Mouse (Mus musculus) left cerebral cortex, postnatal 25 days (tissue): ENCODE data around the gene Denr. TPM values are rescaled to one million over a fixed set of nuclear protein-coding genes. Genes with fewer than 3 reads are reported as not detected.

Experiments used
- DNase-seq, 2 experiments: peaks; one replicate each; pipeline ENCODE4 v3.0.0; 2022; ENCODE audit warnings: low spot score in 2 of 2, mixed read lengths in 1 of 2
- intact Hi-C: fragments of 180-260 bp; cut with DNase I; formaldehyde crosslinking; loops from one replicate; pipeline ENCODE4 v1.15.1; 2025
- total RNA-seq, 2 experiments: library from RNA; stranded (reverse); gene quantifications; 2 replicates each; pipeline ENCODE4 v1.2.3; 2021

Denr gene
- total RNA-seq, 2 experiments from 2014 or later, result 64.4 to 73.6 TPM

GRCm38 (mm10) chr5:123961046-123961445 lies 54.1 kb downstream of the Denr start:
- DNase-seq, result no peak
- intact Hi-C loops, result no loop called here

GRCm38 (mm10) chr5:123964208-123964607 lies 57.2 kb downstream of the Denr start:
- DNase-seq, result no peak
- intact Hi-C loops, result no loop called here

GRCm38 (mm10) chr5:123966759-123967158 lies 59.8 kb downstream of the Denr start:
- intact Hi-C loops, result no loop called here
- DNase-seq, result no peak

GRCm38 (mm10) chr5:123968468-123968867 lies 61.5 kb downstream of the Denr start:
- intact Hi-C loops, result no loop called here
- DNase-seq, result no peak

GRCm38 (mm10) chr5:123969216-123969615 lies 62.2 kb downstream of the Denr start:
- DNase-seq, result no peak
- intact Hi-C loops, result no loop called here

DNA sequence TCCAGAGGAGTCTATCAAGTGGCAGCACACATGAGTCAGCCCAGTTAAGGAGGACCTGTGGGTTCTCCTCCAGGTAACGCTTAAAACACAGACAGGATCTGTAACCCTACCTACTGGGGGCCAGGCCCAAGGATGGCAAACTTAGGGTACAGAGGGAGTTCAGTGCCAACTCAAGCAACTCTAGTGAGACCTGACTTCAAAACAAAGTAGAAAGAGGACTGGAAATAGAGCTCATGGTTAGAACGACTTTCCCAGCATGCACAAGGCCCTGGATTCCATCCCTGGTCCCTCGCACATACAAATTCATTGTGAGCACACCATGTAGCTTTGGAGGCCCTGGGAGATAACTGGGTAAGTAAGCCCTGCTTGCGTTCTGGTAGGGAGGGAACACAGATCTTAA lies 63.6 kb downstream of the Denr start:
- no peak for DNase-seq
- intact Hi-C loops, result no loop called here

GRCm38 (mm10) chr5:123972453-123972852 lies 65.5 kb downstream of the Denr start:
- intact Hi-C loops, result loop anchor here (2.0 kb wide), 1 partner anchor 20 kb away; no protein-coding TSS in a partner anchor
- no peak for DNase-seq

- DNase-seq, result peak; percentile 70 to 76
- intact Hi-C loops, result loop anchor here (2.0 kb wide), 1 partner anchor 19 kb away; no protein-coding TSS in a partner anchor
Observed at GRCm38 (mm10) chr5:123973299-123974178, 66.6 kb downstream of the Denr start, which contains the start of gene Hip1r. Gene Hip1r, plus strand, starts transcription at chr5:123973628.

GRCm38 (mm10) chr5:123974179-123974485 lies 67.2 kb downstream of the Denr start:
- no peak for DNase-seq
- intact Hi-C loops, result no loop called here

DNA sequence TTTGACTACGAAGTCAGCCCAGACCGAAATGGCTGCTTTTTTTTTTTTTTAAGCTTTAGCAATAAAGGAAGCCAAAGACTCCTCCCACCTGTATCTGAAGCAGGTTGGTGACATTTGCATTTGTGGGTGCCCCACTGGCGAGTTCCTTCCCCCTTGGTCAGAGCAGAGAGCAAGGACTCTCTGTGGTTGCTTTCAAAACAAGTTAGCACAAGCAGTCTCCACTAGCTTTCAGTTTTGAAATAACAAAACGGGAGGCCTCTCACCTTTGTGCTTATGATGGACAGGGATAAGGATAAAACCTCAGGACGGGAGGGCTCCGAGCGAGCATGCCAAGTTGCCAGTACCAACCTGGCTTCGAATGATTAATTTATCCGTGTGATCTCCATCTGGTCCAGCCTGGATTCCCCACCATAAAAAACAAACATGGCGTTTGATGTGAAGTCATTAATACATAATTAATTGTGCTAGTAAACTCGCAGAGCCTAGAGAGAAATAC lies 67.7 kb downstream of the Denr start:
- DNase-seq, result no peak
- intact Hi-C loops, result no loop called here

DNA sequence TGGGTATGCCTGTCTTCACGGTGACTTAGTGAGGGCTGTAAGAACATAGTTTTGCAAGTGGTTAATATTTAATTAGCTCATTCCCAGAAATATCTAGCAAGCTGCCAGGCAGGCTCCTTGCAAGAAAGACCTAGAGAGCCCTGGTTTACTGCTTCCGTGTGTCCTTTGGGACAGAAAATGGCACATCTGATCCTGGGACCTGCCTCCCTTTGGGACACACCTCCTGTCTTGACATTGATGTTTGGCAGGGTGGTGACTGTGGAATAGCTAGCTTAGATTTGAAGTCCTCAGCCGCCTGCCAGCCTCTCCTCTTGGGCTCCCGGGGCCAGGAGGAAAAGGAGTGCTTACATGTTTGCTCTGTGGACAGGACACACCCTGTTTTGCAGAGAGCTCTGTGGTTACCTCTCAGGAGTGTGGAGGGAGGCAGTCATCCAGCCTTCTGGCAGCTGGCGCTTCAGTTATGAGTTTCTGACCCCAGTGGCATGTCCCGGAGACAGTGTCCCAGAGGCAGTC lies 68.7 kb downstream of the Denr start:
- intact Hi-C loops, result no loop called here
- DNase-seq, result no peak

GRCm38 (mm10) chr5:123977231-123977630 lies 70.3 kb downstream of the Denr start:
- DNase-seq, result no peak

GRCm38 (mm10) chr5:123978131-123978530 lies 71.2 kb downstream of the Denr start:
- intact Hi-C loops, result no loop called here
- no peak for DNase-seq

More at GRCm38 (mm10) chr5:123977231-123977630, 70.3 kb downstream of the Denr start:
- intact Hi-C loops, result no loop called here

Other genes with a start within 250 kb of the Denr start
- 100 to 1,000 TPM; 126 to 133 TPM for gene Clip1, start 222.6 kb upstream of the Denr start, total RNA-seq
- gene Zcchc8, start 186.1 kb upstream of the Denr start, total RNA-seq, result 10 to 100 TPM; 37.4 to 50.3 TPM
- gene Rsrc2, start 157.8 kb upstream of the Denr start, total RNA-seq, result 10 to 100 TPM; 78.6 to 87.1 TPM
- 1 to 10 TPM in 1 of 2 experiments, under 1 TPM in 1; 0.83 to 1.3 TPM for gene Kntc1, start 157.5 kb upstream of the Denr start, total RNA-seq
- not detected for gene Hcar2, start 41.7 kb upstream of the Denr start, total RNA-seq
- 1 to 10 TPM; 1.0 to 1.4 TPM for gene Hcar1, start 27.2 kb upstream of the Denr start, total RNA-seq
- under 1 TPM in 1 of 2 experiments, not detected in 1; 0.82 TPM for gene Gm43518, start 20.2 kb downstream of the Denr start, total RNA-seq
- gene Ccdc62, start 23.5 kb downstream of the Denr start, total RNA-seq, result 1 to 10 TPM; 3.1 to 3.7 TPM
- 10 to 100 TPM; 60.5 to 67.1 TPM for gene Hip1r, start 66.5 kb downstream of the Denr start, total RNA-seq
- gene Vps37b, start 125.1 kb downstream of the Denr start, total RNA-seq, result 10 to 100 TPM; 46.7 to 50.6 TPM
- 10 to 100 TPM; 54.8 to 62.4 TPM for gene Abcb9, start 188.6 kb downstream of the Denr start, total RNA-seq
- gene Ogfod2, start 205.1 kb downstream of the Denr start, total RNA-seq, result 10 to 100 TPM; 36.6 to 38.6 TPM
- gene Arl6ip4, start 208.9 kb downstream of the Denr start, total RNA-seq, result 10 to 100 TPM; 45.9 to 57.4 TPM